ENCODE assay signal across 9 mouse cellular contexts in the genomic region with DNA sequence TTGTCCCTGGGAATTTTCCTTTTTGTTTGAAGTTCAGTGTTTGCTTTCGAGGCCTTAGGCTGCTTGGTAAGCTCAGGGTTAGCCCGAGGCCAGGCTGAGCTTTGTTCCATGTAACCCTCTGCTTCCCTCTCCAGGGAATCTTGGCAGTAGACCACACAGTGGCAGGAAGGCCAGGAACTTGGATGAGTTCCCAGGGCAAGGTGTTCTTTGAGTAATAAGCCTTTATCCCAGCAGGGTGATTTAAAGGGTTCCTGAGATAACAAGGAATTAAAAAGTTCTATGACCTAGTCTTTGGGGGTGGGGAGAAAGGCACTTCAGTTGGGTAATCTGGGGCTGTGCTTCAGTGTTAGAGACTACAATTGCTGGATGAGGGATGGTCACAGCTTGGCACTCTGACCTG. TPM values are rescaled to one million over a fixed set of nuclear protein-coding genes. Genes with fewer than 3 reads are reported as not detected.
DNase-seq lines count a peak whose midpoint lies in the region; TF ChIP-seq lines count a peak whose summit lies in the region.
"Had no signal": no experiment of that assay in that cellular context is flagged by ENCODE, and none has a peak within 500 bp of the region (broad histone marks: within the 10 kb centered on the region; RNA-seq: fewer than 3 reads in every experiment).

No protein-coding gene starts in this region.

- H3K4me3 ChIP-seq in left cerebral cortex, adult 2 months, result no peak overlapping the region

- no peak for TF ChIP-seq CTCF in left cerebral cortex, adult 2 months (IDR thresholded peaks at IDR 0.05)

- peak overlapping the region; percentile 4; the same call in 1 of the 2 replicates for H3K27ac ChIP-seq in left cerebral cortex, adult 2 months

- no peak for DNase-seq in left cerebral cortex, adult 2 months (ENCODE audit: extremely low spot score in 1 of 2, low spot score in 2 of 2)
- DNase-seq in left cerebral cortex, postnatal 25 days (ENCODE audit: low spot score in 2 of 2), result no peak
- peak; percentile 65 to 76 for DNase-seq in cerebellum, postnatal 25 days
- peak; percentile 82 for DNase-seq in kidney, postnatal 10 days
- DNase-seq in ovary, postnatal 14 days (ENCODE audit: low spot score), result peak; percentile 63
- DNase-seq in c-Kit-positive CD71-positive TER-119-positive erythroid progenitor cells, embryonic 14.5 days (ENCODE audit: low spot score), result no peak
- no peak for DNase-seq in spleen, adult 18-20 months
- DNase-seq in thymus, postnatal 4 days, result no peak

- intact Hi-C loops in left cerebral cortex, adult 2 months (cut with DNase I), result no loop called here
- intact Hi-C loops in left cerebral cortex, postnatal 25 days (cut with DNase I), result no loop called here

RNA-seq across cellular contexts. Expression of gene Ndufa7, which starts 4.5 kb away (rescaled TPM):
- total RNA-seq in left cerebral cortex, adult 2 months (2021), result 100 to 1,000 TPM; 190 to 211 TPM
- 100 to 1,000 TPM; 196 to 205 TPM for total RNA-seq in left cerebral cortex, postnatal 25 days (2021)

RNA-seq across cellular contexts. Expression of gene Rps28, which starts 4.5 kb away (rescaled TPM):
- 100 to 1,000 TPM; 600 to 661 TPM for total RNA-seq in left cerebral cortex, adult 2 months (2021)
- 100 to 1,000 TPM; 675 to 677 TPM for total RNA-seq in left cerebral cortex, postnatal 25 days (2021)

RNA-seq across cellular contexts. Expression of gene Cd320, which starts 14.0 kb away (rescaled TPM):
- total RNA-seq in left cerebral cortex, adult 2 months (2021), result 10 to 100 TPM; 19.8 to 26.8 TPM
- 10 to 100 TPM; 28.1 to 28.3 TPM for total RNA-seq in left cerebral cortex, postnatal 25 days (2021)

RNA-seq across cellular contexts. Expression of gene Kank3, which starts 18.6 kb away (rescaled TPM):
- 10 to 100 TPM; 32.3 to 38.7 TPM for total RNA-seq in left cerebral cortex, adult 2 months (2021)
- total RNA-seq in left cerebral cortex, postnatal 25 days (2021), result 10 to 100 TPM; 37.0 to 39.7 TPM

RNA-seq across cellular contexts. Expression of gene Gm7029, which starts 44.7 kb away (rescaled TPM):
- not detected for total RNA-seq in left cerebral cortex, adult 2 months (2021)
- total RNA-seq in left cerebral cortex, postnatal 25 days (2021), result not detected
- total RNA-seq: G1E had no signal

Comparison
In these comparisons a context has a peak if more than half of its experiments do, and no peak if none do; other contexts are left out.
1. DNase-seq: peak in cerebellum, postnatal 25 days (2 of 2), kidney, postnatal 10 days (single experiment) and ovary, postnatal 14 days (single experiment); none in left cerebral cortex, adult 2 months (0 of 2), left cerebral cortex, postnatal 25 days (0 of 2), c-Kit-positive CD71-positive TER-119-positive erythroid progenitor cells, embryonic 14.5 days (single experiment), spleen, adult 18-20 months (0 of 2) and thymus, postnatal 4 days (single experiment).